Mouse (Mus musculus) neutrophil, adult 59 days (primary cell): ENCODE data around the gene Reep6. TPM values are rescaled to one million over a fixed set of nuclear protein-coding genes. Genes with fewer than 3 reads are reported as not detected.

Experiments
- total RNA-seq, 2 experiments: library from RNA; stranded (reverse); gene quantifications; 1 replicate in 1 of 2; 2 replicates in 1 of 2; pipeline ENCODE4 v1.2.4; 2023

Reep6 gene
- total RNA-seq, result 1 to 10 TPM; 1.0 to 1.7 TPM

GRCm38 (mm10) chr10:80329273-80330081 lies at the start of gene Reep6, which contains the start of gene Pcsk4:
Reep6 (plus strand) TSS chr10:80329953.
Pcsk4 (minus strand) TSS chr10:80329498.

GRCm38 (mm10) chr10:80292251-80293146 lies 37.3 kb upstream of the Reep6 start, which contains the start of gene Rps15:
Rps15 (plus strand) TSS chr10:80292453.

GRCm38 (mm10) chr10:80295618-80296425 lies 33.9 kb upstream of the Reep6 start, which contains the start of gene Apc2:
Apc2 (plus strand) TSS chr10:80295977.

GRCm38 (mm10) chr10:80320340-80320760 lies 9.4 kb upstream of the Reep6 start, which contains the start of gene 2310011J03Rik:
2310011J03Rik (minus strand) TSS chr10:80320537.

GRCm38 (mm10) chr10:80348244-80348781 lies 18.6 kb downstream of the Reep6 start, which contains the start of gene Adamtsl5:
Adamtsl5 (minus strand) TSS chr10:80348412.

GRCm38 (mm10) chr10:80356001-80356682 lies 26.4 kb downstream of the Reep6 start, which contains the start of gene Plk5:
Plk5 (plus strand) TSS chr10:80356459.

Other genes with a start within 250 kb of the Reep6 start
- 100 to 1,000 TPM; 141 to 163 TPM for gene Sbno2, start 224.4 kb upstream of the Reep6 start, total RNA-seq
- 100 to 1,000 TPM; 183 to 187 TPM for gene Stk11, start 214.2 kb upstream of the Reep6 start, total RNA-seq
- gene Atp5d, start 191.3 kb upstream of the Reep6 start, total RNA-seq, result 100 to 1,000 TPM; 108 to 123 TPM
- 1 to 10 TPM; 1.2 to 1.4 TPM for gene Cbarp, start 189.1 kb upstream of the Reep6 start, total RNA-seq
- gene Midn, start 181.7 kb upstream of the Reep6 start, total RNA-seq, result 100 to 1,000 TPM; 221 to 226 TPM
- 10 to 100 TPM; 41.6 to 50.1 TPM for gene Cirbp, start 164.0 kb upstream of the Reep6 start, total RNA-seq
- gene 1600002K03Rik, start 157.0 kb upstream of the Reep6 start, total RNA-seq, result 1 to 10 TPM; 5.1 to 7.1 TPM
- gene Efna2, start 150.5 kb upstream of the Reep6 start, total RNA-seq, result not detected
- gene Mum1, start 103.5 kb upstream of the Reep6 start, total RNA-seq, result 10 to 100 TPM; 27.7 to 35.4 TPM
- gene Ndufs7, start 80.8 kb upstream of the Reep6 start, total RNA-seq, result 10 to 100 TPM; 57.5 to 61.4 TPM
- gene Gamt, start 68.9 kb upstream of the Reep6 start, total RNA-seq, result 1 to 10 TPM; 5.3 to 7.9 TPM
- 10 to 100 TPM; 92.4 to 98.1 TPM for gene Dazap1, start 68.5 kb upstream of the Reep6 start, total RNA-seq
- gene Rps15, start 37.5 kb upstream of the Reep6 start, total RNA-seq, result 100 to 1,000 TPM; 825 to 854 TPM
- gene Apc2, start 34.0 kb upstream of the Reep6 start, total RNA-seq, result not detected
- 10 to 100 TPM; 27.3 to 33.6 TPM for gene 2310011J03Rik, start 9.4 kb upstream of the Reep6 start, total RNA-seq
- under 1 TPM in 1 of 2 experiments, not detected in 1; 0.60 TPM for gene Pcsk4, start 455 bp upstream of the Reep6 start, total RNA-seq
- gene Adamtsl5, start 18.5 kb downstream of the Reep6 start, total RNA-seq, result under 1 TPM in 1 of 2 experiments, not detected in 1; 0.71 TPM
- not detected for gene Plk5, start 26.5 kb downstream of the Reep6 start, total RNA-seq
- gene Mex3d, start 57.7 kb downstream of the Reep6 start, total RNA-seq, result 1 to 10 TPM; 2.2 to 4.0 TPM
- 10 to 100 TPM; 51.7 to 52.3 TPM for gene Mbd3, start 69.6 kb downstream of the Reep6 start, total RNA-seq
- 10 to 100 TPM; 90.5 to 97.7 TPM for gene Uqcr11, start 76.9 kb downstream of the Reep6 start, total RNA-seq
- gene Tcf3, start 103.7 kb downstream of the Reep6 start, total RNA-seq, result 10 to 100 TPM; 52.0 to 52.8 TPM
- gene Onecut3, start 164.9 kb downstream of the Reep6 start, total RNA-seq, result not detected
- gene Atp8b3, start 209.2 kb downstream of the Reep6 start, total RNA-seq, result not detected
- gene Rexo1, start 231.6 kb downstream of the Reep6 start, total RNA-seq, result 10 to 100 TPM; 57.9 to 70.1 TPM
- 1 to 10 TPM; 8.1 to 9.0 TPM for gene Klf16, start 247.4 kb downstream of the Reep6 start, total RNA-seq